Mouse (Mus musculus) cerebellum, adult 2 months (tissue): ENCODE measurements at regions not wholly inside any gene's neighbourhood (a gene's known extent, or its start where the extent isn't known, plus 50 kb on each side); places are given as distances from the start of the nearest gene placed in this dataset.

Experiments
- DNase-seq, 2 experiments: peaks; one replicate each; pipeline ENCODE4 v3.0.0; 2021
- H3K27ac ChIP-seq: fragments of 200-500 bp; 2 replicates; pipeline ENCODE4 v1.5.1; 2012; ENCODE audit warnings: low read length, control low read depth, inconsistent platforms; ENCODE audit not compliant: insufficient read depth
- H3K27me3 ChIP-seq: fragments of 200-500 bp; 2 replicates; pipeline ENCODE4 v1.6.1; 2012; ENCODE audit warnings: inconsistent platforms, mild to moderate bottlenecking, low read length, moderate library complexity; ENCODE audit not compliant: control insufficient read depth, insufficient read depth
- H3K4me1 ChIP-seq: fragments of 200-500 bp; 2 replicates; pipeline ENCODE4 v1.6.1; 2011; ENCODE audit warnings: low read length; ENCODE audit not compliant: control insufficient read depth, insufficient read depth
- H3K4me3 ChIP-seq: fragments of 200-500 bp; replicated peaks from 2 replicates; pipeline ENCODE3; 2011; ENCODE audit warnings: mild to moderate bottlenecking, low read depth, low read length, control low read depth; ENCODE audit not compliant: insufficient read depth
- CTCF ChIP-seq: fragments of 200-500 bp; IDR thresholded peaks from 2 replicates; pipeline ENCODE4 v1.5.1; 2011; ENCODE audit warnings: low read depth, mild to moderate bottlenecking, control low read depth, low read length, moderate library complexity, borderline replicate concordance; ENCODE audit not compliant: insufficient read depth
- POLR2A ChIP-seq: fragments of 200-500 bp; IDR thresholded peaks from 2 replicates; pipeline ENCODE4 v1.6.1; 2011; ENCODE audit warnings: low read length, control low read depth, borderline replicate concordance; ENCODE audit not compliant: insufficient read depth
- WGBS: fragments of 180-500 bp; shearing (Covaris S2); methylation state at CpG from one replicate; pipeline ENCODE4 v1.1.7; 2018; 5-methylcytosine and 5-hydroxymethylcytosine counted together

GRCm38 (mm10) chr11:71591014-71591413, 158.7 kb upstream of the Wscd1 start:
- 91% methylated on average over 6 of the region's 6 CpGs for WGBS
- no peak for TF ChIP-seq POLR2A
- TF ChIP-seq CTCF: no peak

GRCm38 (mm10) chr11:71594250-71594847, 155.4 kb upstream of the Wscd1 start:
- Histone ChIP-seq H3K4me1 (peaks cover 8% of the 10 kb centered on the region; the same call in 1 of the 2 replicates), H3K4me3 (no peak overlapping the region), H3K27me3 (no peaks in the 10 kb centered on the region), H3K27ac (no peak overlapping the region)
- TF ChIP-seq POLR2A: no peak
- TF ChIP-seq CTCF: no peak
- peak; percentile 25 to 33 for DNase-seq
- 35% methylated on average over 6 of the region's 6 CpGs for WGBS

More at GRCm38 (mm10) chr11:71591014-71591413, 158.7 kb upstream of the Wscd1 start:
- H3K4me1 ChIP-seq: peaks cover 8% of the 10 kb centered on the region; the same call in 1 of the 2 replicates
- H3K4me3 ChIP-seq: no peak overlapping the region
- no peak for DNase-seq
- H3K27me3 ChIP-seq: no peaks in the 10 kb centered on the region
- H3K27ac ChIP-seq: no peak overlapping the region

- H3K27ac ChIP-seq: no peak overlapping the region
- whole genome bisulfite sequencing: 90% methylated on average over 1 of the region's 1 CpGs
- DNase-seq: no peak
- H3K27me3 ChIP-seq: no peaks in the 10 kb centered on the region
- H3K4me3 ChIP-seq: no peak overlapping the region
- no peak for TF ChIP-seq POLR2A
- TF ChIP-seq CTCF: no peak
- peaks cover 8% of the 10 kb centered on the region; the same call in 1 of the 2 replicates for H3K4me1 ChIP-seq
Measured at GRCm38 (mm10) chr11:71597709-71598108, 152.0 kb upstream of the Wscd1 start.

DNA sequence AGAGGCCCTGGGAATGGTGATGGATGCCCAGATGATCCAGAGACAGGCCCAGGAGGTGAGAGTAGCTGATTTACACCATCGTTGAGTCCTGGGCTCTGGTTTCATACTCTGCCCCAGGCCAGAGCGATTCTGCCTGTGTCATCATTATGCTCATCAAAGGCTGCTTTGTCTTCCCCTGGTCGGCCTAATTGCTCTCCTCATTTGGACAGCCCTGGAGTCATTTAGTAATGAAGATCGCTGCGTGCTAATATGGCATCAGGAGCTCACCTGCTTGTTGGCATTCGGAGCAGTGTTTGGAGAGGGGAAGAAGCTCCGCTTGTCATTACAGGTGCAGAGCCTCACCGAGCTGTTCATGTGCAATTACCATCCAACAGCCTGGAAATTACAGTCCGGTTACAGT, 138.9 kb upstream of the Wscd1 start:
- Histone ChIP-seq H3K27me3 (no peaks in the 10 kb centered on the region), H3K27ac (no peak overlapping the region), H3K4me1 (peaks cover 6% of the 10 kb centered on the region; the same call in 1 of the 2 replicates), H3K4me3 (no peak overlapping the region)
- 74% methylated on average over 9 of the region's 9 CpGs for whole genome bisulfite sequencing
- TF ChIP-seq CTCF (no peak), POLR2A (no peak)
- peak in 1 of 2 experiments; percentile 6 for DNase-seq

- Histone ChIP-seq H3K4me1 (peaks cover 8% of the 10 kb centered on the region; the same call in 1 of the 2 replicates), H3K4me3 (no peak overlapping the region), H3K27me3 (no peaks in the 10 kb centered on the region), H3K27ac (no peak overlapping the region)
- DNase-seq: peak; percentile 26 to 41
- WGBS: 37% methylated on average over 5 of the region's 5 CpGs
- no peak for TF ChIP-seq CTCF
- no peak for TF ChIP-seq POLR2A
Measured at GRCm38 (mm10) chr11:71615526-71615925, 134.2 kb upstream of the Wscd1 start.

DNA sequence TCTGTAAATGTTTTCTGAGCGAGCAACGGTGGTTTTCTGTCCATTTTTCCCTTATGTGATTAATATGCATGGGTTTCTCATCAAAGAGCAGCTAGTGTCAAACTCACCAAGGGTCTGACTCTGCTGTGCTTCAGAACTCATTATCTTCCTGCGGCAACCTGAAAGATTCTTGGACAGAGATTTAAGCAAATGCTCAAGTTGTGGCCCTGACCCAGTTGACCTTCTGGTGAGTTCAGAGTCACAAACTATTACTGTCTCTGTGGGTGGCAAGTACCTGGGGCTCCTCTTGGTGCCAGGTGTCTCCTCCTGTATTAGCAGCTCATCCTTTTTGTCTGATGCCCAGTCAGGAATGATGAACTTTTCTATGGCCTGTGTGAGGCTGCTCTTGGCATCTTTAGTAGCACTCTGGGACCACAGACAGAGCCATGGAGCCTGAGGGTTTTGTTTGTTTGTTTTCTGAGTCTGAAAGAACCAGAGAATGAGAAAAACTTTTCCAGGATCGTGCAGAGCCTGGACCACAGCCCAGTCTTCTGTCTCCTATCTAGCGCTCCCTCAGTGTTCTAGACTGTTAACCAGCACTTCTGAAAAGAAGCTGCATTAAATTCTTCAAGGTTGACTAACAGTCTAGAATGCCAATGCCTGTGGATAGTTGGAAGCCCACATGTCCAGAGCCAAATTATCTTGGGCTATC, 124.1 kb upstream of the Wscd1 start:
- Histone ChIP-seq H3K4me3 (no peak overlapping the region), H3K4me1 (no peaks in the 10 kb centered on the region), H3K27me3 (no peaks in the 10 kb centered on the region), H3K27ac (no peak overlapping the region)
- no peak for DNase-seq
- 53% methylated on average over 5 of the region's 5 CpGs for WGBS
- no peak for TF ChIP-seq CTCF
- TF ChIP-seq POLR2A: no peak

GRCm38 (mm10) chr11:71636111-71636510, 113.6 kb upstream of the Wscd1 start:
- no peak for TF ChIP-seq CTCF
- Histone ChIP-seq H3K4me1 (peaks cover 4% of the 10 kb centered on the region; the same call in 1 of the 2 replicates), H3K4me3 (no peak overlapping the region), H3K27ac (no peak overlapping the region), H3K27me3 (no peaks in the 10 kb centered on the region)
- peak in 1 of 2 experiments; percentile 14 for DNase-seq
- 70% methylated on average over 1 of the region's 1 CpGs for WGBS

DNA sequence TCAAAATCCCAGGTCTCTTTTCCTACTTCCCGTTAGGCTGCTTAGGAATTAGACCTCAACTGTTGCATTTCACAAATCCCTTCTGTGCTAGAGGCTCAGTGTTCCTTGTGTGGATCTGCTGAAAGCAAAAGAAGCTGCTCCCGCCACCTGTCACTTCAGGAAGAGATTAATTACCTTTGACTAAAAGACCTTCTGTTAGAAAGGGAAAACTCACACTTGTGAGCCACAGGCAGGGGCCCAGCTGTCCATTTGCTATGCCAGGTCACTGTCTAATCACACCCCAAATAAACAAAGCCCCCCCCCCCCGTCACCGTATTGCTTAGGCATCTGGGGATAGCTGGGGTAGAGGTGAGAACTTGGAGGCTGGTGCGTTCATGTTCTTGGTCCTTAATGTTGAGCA, 112.9 kb upstream of the Wscd1 start:
- H3K27me3 ChIP-seq: no peaks in the 10 kb centered on the region
- H3K27ac ChIP-seq: no peak overlapping the region
- TF ChIP-seq CTCF (no peak), POLR2A (no peak)
- no peak overlapping the region for H3K4me3 ChIP-seq
- 8% methylated on average over 5 of the region's 5 CpGs for WGBS
- peaks cover 4% of the 10 kb centered on the region; the same call in 1 of the 2 replicates for H3K4me1 ChIP-seq
- DNase-seq: peak; percentile 33 to 67
